Mouse (Mus musculus) CH12F3 (cell line): ENCODE data around the gene Ifitm6.
"Not testable (repeated sequence)": the region's sequence is repeated elsewhere in the genome, so short reads cannot be mapped to it uniquely, and the experiment has no call there.

ENCODE experiments used
- in situ Hi-C: fragments of 300-500 bp; cut with MboI; formaldehyde crosslinking; loops from 2 replicates; pipeline ENCODE4 v1.14.3; 2020; ENCODE audit warnings: low sequenced_read_pairs

The Ifitm6 gene

DNA sequence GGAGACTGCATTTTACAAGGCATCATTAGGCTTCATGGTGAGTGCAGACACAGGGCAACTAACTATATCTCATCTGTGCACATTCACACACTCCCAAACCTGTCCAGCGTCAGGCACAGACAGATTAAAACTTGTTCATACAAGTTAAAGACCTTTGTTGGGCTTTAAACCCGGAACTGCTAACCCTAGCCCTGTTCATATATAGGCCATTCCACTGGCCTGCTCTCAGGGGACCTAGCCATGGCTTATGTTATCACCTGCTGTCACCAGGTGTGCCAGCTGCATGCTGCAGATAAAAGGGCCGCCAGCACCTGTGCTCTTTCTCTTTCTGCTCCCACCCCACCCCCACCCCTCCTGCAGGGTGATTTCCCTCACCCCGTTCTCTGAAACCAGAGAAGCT is 24.8 kb upstream of the Ifitm6 start:
- in situ Hi-C loops, result no loop called here

DNA sequence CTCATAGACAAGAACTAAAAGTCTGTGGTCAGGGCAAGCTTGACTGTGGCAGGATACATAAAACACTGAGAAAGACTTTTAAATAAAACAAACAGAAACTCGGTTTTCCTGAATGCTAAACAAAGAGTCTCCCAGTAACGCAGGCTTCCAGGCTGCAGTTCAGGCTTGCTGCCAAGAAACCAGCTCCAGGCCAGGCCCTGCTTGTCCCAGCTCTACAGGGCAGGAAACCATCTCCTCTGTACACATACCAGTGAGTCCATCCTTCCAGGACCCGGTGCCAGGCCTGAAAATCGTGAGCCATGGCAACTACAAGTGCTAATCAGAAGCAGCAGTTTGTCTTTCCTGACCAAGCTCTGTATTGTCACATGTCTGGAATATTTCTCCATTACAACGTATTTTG is 23.9 kb upstream of the Ifitm6 start:
- in situ Hi-C loops, result no loop called here

DNA sequence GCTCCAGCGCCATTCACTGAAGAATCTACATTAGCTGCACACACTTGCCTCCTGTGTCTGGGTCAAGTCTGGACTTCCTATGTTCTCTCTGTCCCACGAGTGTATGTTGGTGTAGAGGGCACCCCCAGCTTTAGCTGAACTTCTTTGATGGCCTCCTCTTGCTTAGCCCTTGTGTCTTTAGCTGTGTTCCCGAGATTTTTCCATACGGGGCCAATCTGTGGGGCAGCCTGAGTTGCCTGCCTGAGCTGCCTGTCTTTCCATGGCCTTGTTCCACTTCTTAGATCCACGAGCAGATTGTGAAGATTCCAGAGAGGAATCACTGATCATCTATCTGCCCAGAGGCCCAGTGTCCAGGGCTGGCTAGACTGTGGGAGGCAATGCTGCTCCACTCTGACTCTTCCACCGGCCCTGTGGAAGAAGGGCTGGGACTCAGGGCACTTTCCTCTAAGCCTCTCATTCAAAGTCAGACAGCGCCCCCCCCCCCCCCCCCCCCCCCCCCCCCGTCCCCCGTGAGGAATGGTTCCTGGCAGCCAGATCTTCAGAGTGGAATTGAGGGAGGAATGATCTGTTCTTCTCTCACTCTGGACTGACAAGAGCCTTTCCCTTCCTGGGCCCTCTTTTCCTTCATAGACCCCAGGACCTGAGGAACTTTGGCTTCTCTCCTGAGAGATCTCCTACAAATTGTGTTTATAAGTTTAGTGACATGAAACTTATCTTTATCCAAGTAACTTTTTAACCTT is 23.3 kb upstream of the Ifitm6 start:
- in situ Hi-C loops, result no loop called here

DNA sequence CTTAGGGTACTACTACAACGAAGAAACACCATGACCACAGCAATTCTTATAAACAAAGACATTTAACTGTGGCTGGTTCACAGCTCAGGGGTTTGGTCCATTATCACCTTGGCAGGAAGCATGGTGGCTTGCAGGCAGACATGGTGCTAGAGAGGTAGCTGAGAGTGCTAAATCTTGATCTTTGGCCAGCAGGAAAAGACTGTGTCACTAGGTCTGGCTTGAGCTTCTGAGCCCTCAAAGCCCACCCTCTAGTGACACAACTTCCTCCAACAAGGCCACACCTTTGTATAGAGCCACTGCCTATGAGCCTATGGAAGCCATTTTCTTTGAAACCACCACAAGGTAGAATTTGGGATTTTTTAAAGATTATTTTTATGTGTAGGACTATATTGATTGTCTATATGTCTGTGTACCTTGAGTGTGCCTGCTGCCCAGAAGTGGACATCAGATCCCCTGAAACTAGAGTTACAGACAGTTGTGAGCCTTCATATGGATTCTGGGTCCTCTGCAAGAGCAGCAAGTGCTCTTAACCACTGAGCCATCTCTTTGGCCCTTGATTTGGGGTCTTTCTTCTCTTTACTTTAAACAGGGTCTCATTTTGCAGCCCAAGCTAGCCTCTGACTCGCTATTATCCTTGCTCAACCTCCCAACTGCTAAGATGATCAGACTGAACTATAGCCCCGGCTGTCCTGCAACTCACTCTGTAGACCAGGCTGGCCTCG is 21.8 kb upstream of the Ifitm6 start:
- in situ Hi-C loops, result no loop called here

DNA sequence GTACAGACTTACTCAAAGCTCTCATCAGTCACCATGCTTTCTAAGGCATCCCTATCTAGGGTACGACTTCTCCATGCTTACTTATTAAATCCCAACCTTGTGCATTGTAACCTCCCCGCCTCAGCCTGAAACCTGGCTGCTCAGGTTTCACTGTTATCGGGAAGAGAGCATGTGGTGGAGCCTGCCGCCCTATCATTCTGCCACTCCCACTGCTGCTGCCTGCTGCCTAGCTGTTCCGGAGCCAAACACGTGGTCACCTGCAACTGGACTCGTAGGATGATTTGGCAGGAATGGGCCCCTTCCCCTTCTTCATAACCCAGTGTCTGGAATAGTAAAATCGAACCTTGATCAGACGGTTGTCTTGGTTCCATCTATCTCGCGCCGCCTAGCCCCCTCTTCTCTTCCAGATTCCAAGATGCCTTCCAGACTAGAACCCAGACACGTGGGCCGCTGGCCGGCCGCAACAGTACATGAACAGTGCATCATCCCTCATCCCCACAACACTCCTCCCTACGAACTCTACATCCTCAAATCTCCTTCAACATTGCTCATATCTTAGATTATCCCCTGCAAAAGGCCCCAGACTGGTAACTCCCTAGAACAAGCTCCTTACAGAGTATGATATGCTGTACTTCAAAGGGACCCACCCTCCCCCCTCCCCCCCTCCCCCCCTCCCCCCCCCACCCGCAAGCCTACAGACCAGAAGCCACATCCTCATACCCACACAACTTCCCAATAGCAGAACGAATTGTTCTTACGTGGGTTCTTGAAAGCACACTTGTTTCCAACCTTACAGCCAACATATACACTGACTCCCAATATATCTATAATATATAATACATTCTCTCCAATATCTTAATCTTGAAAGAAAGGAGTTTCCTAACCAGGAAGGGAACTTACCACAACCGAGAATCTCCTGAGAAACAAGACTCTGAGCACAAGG is 20.6 kb upstream of the Ifitm6 start:
- in situ Hi-C loops, result no loop called here

DNA sequence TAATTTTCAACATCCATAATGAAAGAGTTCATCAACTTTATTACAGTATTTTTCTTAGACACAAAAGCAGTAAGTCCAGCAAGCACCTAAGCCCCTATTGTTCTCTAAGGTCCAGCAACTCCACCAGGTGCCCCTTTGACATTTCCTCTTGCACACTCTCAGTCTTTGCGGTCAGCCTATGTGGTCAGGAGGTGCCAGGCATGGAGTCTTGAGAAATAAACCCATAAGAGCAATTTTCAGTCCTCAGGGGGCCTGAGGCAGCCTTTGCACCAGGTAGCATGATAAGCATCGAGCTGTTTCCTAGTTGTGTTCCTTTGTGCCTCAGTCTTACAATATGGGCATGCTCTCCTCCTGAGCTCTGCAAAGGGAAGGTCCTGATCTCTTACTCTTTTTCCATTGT is 18.9 kb upstream of the Ifitm6 start:
- in situ Hi-C loops, result not testable (repeated sequence)

DNA sequence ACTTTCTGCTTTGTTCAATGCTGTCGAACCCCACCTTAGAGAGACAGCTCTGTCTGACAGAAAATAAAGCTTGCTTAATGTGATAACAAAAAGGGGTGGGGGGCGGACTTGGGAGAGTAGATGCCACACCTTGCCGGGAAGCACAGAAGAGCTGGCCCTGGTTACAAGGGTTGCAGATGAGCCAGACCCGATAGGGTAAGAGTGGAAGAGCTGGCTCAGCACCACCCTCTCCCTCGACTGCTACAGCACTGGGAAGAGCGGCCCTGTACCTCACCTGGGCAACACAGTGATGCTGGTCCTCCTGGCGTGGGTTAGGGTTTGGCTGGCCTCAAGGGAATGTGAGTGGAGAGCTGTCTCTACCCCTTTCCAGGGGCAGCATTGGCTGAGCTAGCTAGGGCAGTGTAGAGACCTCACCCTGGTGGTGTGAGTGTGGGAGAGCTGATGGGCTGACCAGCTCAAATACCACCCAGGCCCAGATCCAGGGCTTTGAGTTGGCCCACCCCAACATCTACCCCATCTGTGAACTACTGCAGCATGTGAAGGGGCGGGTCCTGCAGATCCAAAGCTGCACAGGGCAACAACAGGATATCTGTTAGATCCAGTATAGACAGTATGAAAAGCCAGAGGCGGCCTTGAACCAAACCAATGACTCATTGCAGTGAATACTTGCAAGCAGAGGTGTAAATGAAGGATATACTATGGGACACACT is 14.9 kb upstream of the Ifitm6 start:
- in situ Hi-C loops, result no loop called here

DNA sequence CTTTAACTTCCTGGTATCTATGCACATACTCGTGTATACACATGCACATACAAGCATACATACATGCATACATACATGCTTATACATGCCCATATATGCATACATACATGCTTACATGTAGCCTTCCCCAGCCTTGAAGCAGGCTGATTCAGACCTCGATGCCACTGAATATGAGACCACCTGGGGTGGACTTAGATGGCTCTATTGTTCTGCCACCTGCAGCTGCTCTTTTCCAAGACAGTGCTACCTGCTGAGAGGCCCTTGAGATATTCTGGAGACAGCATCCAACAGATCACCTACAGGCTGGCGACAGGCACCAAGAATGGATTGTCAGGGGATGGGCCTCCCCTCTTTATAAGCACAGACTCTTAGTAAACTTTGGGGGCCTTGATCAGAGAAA is 12.7 kb upstream of the Ifitm6 start:
- in situ Hi-C loops, result no loop called here

DNA sequence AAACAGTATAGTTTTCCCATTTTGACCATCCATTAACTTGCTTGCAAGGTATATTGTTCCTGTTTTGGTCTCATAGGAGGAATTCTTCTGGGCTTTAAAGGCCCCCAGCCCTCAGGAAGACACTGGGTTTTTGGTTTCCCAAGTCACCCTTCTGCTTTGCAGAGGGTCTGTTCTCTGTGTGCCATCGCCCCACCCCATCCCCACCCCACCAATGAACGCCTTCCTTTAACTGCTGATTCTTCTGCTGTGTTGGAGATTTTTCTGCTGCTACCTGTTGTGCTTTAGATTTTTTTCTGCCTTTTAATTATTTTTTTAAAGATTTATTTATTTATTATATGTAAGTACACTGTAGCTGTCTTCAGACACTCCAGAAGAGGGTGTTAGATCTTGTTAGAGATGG is 11.1 kb upstream of the Ifitm6 start, which contains the start of gene Gm17387:
Gene Gm17387 (plus strand): TSS at position 301 of the 400 bp plus-strand sequence.
- in situ Hi-C loops, result no loop called here

DNA sequence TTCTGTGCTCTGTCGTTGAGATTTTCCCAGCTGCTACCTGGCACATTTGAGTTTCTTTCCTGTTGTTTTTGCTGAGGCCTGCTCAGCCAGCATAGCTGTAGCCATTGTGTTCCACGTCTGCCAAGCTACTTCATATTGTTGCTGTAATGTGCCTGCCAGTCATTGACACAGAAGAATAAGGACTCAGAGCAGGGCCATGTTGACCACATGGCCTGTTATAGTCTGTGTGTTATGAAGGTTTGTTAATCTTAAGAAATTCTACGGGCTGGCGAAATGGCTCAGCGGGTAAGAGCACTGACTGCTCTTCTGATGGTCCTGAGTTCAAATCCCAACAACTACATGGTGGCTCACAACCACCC is 9.0 kb upstream of the Ifitm6 start:
- in situ Hi-C loops, result no loop called here

DNA sequence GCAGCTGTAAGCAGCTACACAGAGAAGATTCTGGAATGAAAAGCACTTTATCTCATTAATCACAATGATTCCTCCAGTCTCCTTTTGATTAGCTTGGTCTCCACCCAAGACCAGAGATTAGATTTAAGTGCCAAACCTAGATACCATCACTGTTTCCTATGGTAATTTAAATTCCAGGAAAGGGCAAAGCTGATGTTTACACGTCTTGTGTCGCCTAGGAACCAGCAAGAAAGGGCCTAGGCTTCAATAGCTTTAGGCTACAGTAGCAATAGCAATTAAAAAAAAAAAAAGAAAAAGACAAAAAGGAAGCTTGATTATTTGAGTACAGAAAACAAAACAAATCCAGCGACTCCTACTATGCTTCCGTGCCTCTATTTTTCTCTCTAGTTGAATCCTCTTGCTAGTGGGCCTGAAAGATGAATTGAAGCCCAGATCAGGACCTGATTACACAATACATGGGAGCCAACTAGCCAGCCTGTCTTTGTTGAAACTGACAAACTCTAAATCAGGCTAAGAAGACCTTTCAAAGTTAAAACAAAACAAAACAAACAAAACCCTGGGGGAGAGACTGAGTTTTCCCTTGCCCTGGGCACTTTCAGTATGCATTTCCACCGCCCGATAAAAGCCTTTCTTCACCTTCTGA is 8.5 kb upstream of the Ifitm6 start:
- in situ Hi-C loops, result no loop called here

DNA sequence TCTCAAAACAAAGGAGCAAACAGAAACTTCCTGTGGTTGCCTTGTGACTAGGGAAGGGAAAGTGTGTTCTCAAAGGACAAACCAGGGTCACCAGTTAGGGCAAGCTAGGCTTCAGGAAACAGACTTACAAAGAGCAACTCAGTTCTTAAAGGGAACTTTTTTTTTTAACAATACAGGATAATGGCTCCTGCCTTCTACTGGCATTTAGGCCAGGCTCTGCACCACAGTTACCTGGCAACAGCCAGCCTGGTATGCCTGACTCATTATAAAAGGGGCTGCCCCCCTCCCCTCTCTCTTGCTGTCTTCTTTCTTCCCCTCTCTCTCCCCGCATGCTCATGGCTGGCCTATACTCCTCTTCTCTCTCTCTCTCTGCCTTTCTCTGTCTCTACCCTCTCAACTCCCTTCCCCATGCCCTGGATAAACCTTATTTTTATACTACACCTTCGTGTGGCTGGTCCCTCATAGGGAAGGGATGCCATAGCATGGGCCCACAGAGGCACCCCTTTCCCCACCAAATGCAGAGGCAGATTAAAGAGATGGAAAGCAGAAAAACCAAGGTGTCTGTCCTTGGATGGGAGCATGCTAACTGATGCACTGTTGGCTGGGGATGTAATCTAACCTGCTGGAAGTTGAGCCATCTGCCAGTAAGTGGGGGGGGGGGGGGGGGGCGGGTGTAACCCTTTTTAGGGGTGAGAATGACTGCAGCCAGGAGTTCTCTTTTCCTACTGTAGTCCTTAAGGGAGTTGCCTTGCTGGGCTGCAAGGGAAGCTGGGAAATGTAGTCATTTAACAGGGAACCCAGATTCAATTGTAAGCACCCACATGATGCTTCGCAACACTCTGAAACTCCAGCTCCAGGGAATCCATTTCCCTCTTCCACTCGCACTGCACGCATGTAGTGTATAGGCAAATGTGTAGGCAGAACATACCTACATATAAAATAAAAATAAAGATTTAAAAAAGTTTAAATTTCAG is 7.4 kb upstream of the Ifitm6 start:
- in situ Hi-C loops, result no loop called here

DNA sequence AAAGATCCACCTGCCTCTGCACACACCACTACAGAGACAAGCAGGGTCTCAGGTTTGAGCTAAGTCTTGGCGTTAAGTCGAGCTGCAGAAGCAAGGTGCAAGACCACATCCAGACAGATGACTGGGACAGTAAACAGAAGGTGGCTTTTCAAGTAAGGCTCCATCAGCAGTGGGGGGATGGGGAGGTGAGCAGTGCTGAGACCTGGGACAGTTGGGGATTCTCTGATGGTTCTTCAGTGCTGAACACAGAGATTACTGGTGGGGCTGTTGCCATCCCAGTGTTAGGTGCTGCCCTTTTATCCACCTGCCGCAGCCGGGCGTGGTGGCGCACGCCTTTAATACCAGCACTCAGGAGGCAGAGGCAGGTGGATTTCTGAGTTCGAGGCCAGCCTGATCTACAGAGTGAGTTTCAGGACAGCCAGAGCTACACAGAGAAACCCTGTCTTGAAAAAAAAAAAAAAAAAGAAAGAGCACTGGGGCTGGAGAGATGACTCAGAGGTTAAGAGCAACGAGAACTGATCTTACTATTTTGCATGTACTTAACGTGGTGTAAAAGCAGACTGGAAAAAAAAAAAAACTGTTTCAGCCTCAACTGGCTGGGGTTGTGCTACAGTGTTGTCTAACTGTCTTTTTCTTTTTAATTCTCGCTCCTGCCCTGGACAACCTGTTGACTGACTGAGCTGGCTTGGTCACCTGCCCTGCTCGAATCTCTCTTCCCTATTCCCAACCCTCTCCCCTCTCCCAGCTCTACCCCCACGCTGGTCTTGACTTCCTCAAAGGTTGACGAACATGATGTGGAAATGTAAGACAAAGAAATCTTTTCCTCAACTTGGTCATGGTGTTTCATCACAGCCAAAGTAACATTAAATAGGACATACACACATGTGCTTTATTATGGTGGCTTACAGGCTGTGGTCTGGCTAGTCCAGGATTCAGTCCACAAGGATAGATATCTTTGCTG is 4.0 kb upstream of the Ifitm6 start:
- in situ Hi-C loops, result no loop called here

DNA sequence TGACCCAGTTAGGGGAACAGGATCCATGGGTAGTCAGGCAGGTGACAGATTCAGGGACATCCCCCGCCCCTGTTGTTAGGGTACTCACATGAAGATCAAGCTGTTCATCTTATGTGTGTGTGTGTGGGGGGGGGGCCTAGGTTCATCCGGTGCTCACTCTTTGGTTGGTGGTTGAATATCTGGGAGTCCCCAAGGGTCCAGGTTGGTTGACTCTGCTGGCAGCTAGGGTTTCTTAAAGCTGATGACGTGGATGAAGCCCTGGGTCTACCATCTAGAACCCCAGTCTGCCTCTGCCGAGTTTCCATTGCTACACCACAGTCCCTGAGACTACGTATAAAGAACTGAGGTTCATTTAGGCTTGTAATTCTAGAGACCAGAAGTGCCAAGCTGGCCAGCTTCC is 1.3 kb upstream of the Ifitm6 start:
- in situ Hi-C loops, result no loop called here

DNA sequence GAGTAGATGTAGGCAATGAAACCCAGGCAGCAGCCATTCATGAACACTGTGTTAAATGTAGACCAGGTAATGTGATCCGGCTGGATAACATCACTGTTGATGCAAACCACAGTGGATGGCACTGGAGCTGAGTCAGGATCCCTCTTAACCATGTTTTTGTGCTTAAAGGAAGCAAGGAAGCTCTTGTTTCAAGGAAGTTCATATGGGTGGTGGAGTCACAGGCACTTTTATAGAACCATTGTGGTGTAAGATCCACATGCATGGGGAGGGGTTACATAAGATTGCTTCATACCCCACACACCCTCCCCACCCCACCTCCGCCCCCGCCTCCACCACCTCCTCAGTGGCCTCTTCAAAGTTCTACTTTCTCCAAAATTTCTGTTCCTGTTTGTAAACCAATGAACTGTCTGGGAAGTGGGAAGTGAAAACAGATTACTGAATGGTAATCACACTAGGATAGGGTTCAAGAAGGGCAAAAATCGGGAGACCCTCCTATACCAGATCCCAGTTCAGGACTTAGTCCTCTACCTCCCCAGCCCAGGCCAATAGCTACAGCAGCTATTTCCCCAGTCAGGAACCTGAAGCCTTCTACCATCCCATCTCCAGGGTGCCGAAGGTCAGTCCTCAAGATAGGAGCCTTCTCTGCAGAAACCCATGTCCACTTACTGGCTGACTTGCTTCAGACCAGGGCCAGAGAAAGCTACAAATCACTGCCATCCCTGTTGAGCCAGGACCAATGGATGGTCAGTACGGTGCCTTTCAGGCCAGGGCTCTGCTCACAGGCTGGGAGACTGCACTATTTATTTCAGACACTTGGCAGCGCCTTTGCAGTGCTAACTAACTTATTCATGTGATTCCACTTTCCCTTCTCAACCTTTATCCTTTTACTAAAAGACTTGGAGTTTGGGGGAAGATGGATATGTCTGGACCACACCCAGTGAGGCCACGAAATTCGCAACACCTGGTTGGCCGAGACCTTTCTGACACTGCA is 722 bp downstream of the Ifitm6 start:
- in situ Hi-C loops, result no loop called here

DNA sequence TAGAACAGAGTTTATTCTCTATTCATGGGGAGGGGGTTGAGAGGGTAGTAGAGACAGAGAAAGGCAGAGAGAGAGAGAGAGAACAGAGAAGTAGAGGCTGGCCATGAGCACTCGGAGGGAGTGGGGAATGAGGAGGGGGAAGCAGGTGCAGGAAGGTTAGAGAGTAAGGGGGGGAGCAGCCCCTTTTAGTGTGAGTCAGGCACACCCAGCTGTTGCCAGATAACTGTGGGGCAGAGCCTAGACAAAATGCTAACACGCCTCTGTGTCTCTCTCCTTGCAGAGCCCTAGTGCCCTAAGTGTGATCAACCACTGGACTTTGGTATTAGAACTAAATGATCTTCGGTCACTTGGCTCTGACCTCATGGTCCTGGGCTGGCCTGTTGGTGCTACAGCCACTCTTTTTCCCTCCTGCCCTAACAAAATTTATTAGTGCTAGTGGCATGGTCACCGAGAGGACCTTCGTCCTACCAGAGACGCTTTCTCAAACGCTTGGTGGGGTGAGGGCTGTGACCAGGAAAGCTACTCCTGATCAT is 6.4 kb downstream of the Ifitm6 start:
- in situ Hi-C loops, result loop anchor here (5.0 kb wide), 1 partner anchor 36 kb away; no protein-coding TSS in a partner anchor
